Mouse (Mus musculus): ENCODE measurements around the gene Pias3. TPM values are rescaled to one million over a fixed set of nuclear protein-coding genes. Genes with fewer than 3 reads are reported as not detected.
"Not testable (repeated sequence)": the region's sequence is repeated elsewhere in the genome, so short reads cannot be mapped to it uniquely, and the experiment has no call there.

Pias3 gene
- polyA plus RNA-seq, 1 experiment from 2014 or later: 48.3 TPM

GRCm38 (mm10) chr3:96674442-96674841, 21.7 kb upstream of the Pias3 start:
- Histone ChIP-seq H3K27me3 (ENCODE audit: insufficient read depth, poor library complexity, severe bottlenecking) (peaks cover 37% of the 10 kb centered on the region), H3K4me1 (replicated peaks) (peaks cover 27% of the 10 kb centered on the region), H3K36me3 (no peaks in the 10 kb centered on the region), H3K4me3 (no peak overlapping the region), H3K27ac (no peak overlapping the region), H3K9me3 (no peaks in the 10 kb centered on the region)
- DNase-seq (ENCODE audit: low spot score): peak; percentile 25
- WGBS: 50% methylated on average over 8 of the region's 8 CpGs

- DNase-seq (ENCODE audit: low spot score): no peak
- Histone ChIP-seq H3K36me3 (no peaks in the 10 kb centered on the region), H3K9me3 (no peaks in the 10 kb centered on the region), H3K27me3 (ENCODE audit: insufficient read depth, poor library complexity, severe bottlenecking) (peaks cover 44% of the 10 kb centered on the region), H3K27ac (no peak overlapping the region), H3K4me3 (no peak overlapping the region), H3K4me1 (replicated peaks) (peaks cover 25% of the 10 kb centered on the region)
- 88% methylated on average over 3 of the region's 3 CpGs for WGBS
These were observed 21.0 kb upstream of the Pias3 start for GRCm38 (mm10) chr3:96675171-96675570.

DNA sequence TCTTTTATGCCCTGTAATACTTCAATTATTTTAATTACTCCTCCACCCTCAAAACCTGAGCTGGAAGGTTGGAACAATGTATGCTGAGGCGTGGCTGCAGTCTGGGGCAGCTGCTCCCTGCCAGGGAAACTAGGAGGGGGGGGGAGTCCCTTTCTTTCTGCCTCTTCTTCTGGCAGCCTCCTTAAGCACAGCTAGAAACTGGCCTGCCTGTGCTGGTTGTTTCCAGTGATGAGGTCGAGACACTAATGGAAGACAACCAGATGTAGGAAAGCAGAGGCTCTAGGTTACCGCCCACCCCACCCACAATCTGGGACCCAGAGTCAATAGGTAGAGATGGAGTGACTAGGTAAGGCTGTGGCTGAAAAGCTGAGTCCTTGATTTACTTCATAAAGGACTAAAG, 20.5 kb upstream of the Pias3 start:
- Histone ChIP-seq H3K4me3 (no peak overlapping the region), H3K9me3 (no peaks in the 10 kb centered on the region), H3K4me1 (replicated peaks) (peaks cover 25% of the 10 kb centered on the region), H3K36me3 (no peaks in the 10 kb centered on the region), H3K27ac (no peak overlapping the region), H3K27me3 (ENCODE audit: insufficient read depth, poor library complexity, severe bottlenecking) (peaks cover 44% of the 10 kb centered on the region)
- no peak for DNase-seq (ENCODE audit: low spot score)
- 36% methylated on average over 3 of the region's 3 CpGs for WGBS

DNA sequence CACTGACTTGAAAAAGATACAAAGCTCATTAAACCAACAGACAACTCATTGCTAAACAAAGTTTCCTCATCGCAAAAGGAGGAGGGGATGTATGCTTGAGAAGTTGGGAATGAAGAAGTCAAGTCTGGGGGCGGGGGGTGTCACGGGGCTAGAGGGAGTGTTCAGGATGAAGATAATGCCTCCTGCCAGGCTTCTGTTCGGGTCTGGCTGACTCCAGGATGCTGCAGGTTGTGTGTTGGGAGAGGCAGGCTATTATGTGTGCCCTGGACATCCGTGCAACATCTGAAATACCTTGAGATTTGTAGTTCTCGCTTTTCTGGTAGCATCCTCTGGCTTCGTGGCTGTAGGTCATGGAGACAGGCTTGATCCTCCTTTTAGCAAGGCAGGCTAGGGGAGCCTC, 17.7 kb upstream of the Pias3 start:
- Histone ChIP-seq H3K27me3 (ENCODE audit: insufficient read depth, poor library complexity, severe bottlenecking) (peaks cover 48% of the 10 kb centered on the region), H3K4me1 (replicated peaks) (peaks cover 26% of the 10 kb centered on the region), H3K36me3 (no peaks in the 10 kb centered on the region), H3K4me3 (no peak overlapping the region), H3K9me3 (no peaks in the 10 kb centered on the region), H3K27ac (no peak overlapping the region)
- WGBS: 59% methylated on average over 7 of the region's 7 CpGs
- no peak for DNase-seq (ENCODE audit: low spot score)

DNA sequence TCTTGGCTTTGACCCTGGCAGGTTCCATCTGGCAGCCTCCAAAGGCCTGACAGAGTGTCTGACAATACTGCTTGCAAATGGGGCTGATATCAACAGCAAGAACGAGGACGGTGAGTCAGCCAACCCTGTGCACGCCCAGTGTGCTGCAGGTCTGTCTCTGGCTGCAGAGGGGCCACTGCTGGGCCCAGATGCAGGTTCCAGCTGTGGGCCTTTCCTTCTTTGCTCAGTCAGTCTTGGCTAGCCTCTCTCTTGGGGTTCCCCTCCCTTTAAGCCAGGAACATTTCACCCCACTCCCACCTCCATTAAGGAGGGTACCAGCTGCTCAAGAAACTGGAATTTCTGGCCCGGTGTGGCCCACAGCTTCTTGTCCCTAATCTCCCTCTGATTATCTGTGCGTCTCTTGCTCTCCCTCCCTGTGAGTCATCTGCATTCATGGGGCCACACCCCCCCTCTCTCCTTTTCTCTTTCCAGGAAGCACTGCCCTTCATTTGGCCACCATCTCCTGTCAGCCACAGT, 17.0 kb upstream of the Pias3 start:
- 23% methylated on average over 5 of the region's 5 CpGs for WGBS
- Histone ChIP-seq H3K4me3 (no peak overlapping the region), H3K9me3 (no peaks in the 10 kb centered on the region), H3K27ac (no peak overlapping the region), H3K4me1 (replicated peaks) (peaks cover 33% of the 10 kb centered on the region), H3K27me3 (ENCODE audit: insufficient read depth, poor library complexity, severe bottlenecking) (peaks cover 55% of the 10 kb centered on the region), H3K36me3 (no peaks in the 10 kb centered on the region)
- DNase-seq (ENCODE audit: low spot score): no peak

DNA sequence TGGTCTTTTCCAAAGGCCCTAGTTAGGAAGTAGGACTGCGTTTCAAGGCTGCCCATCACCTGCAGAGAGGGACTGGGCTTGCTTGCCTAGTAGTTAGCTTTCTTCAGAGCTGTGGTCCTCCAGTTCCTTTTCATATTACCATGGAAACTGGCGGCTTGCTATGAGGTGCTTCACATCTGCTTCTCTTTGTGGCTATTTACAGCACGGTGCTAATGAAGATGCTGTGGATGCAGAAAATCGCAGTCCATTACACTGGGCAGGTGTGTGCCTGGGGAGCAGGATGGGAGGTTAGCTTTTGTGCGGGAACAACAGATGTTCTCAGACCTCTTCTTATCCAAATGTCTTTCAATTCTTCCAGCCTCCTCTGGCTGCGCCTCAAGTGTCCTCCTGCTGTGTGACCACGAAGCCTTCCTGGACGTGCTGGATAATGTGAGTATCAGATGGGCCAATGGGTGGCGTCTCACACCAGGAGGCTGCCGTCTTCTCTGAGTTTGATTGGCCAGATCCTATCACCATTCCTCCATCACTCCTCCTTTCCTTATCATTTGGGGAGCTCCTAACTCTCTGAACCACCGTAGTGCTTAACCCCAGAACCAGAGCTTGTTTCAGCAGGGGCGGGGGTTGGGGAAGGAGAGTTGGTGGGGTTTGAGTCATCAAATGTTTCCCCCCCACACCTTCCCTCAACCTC, 15.8 kb upstream of the Pias3 start:
- 18% methylated on average over 12 of the region's 12 CpGs for WGBS
- H3K9me3 ChIP-seq: no peaks in the 10 kb centered on the region
- DNase-seq (ENCODE audit: low spot score): no peak
- H3K27me3 ChIP-seq (ENCODE audit: insufficient read depth, poor library complexity, severe bottlenecking): peaks cover 67% of the 10 kb centered on the region
- no peak overlapping the region for H3K4me3 ChIP-seq
- peaks cover 35% of the 10 kb centered on the region for H3K4me1 ChIP-seq (replicated peaks)
- H3K36me3 ChIP-seq: no peaks in the 10 kb centered on the region
- no peak overlapping the region for H3K27ac ChIP-seq

- Histone ChIP-seq H3K27me3 (ENCODE audit: insufficient read depth, poor library complexity, severe bottlenecking) (peaks cover 67% of the 10 kb centered on the region), H3K9me3 (no peaks in the 10 kb centered on the region), H3K4me3 (no peak overlapping the region), H3K27ac (no peak overlapping the region), H3K4me1 (replicated peaks) (peaks cover 29% of the 10 kb centered on the region), H3K36me3 (no peaks in the 10 kb centered on the region)
- DNase-seq (ENCODE audit: low spot score): no peak
- WGBS: 83% methylated on average over 3 of the region's 3 CpGs
These were observed 12.7 kb upstream of the Pias3 start for GRCm38 (mm10) chr3:96683496-96683895.

- Histone ChIP-seq H3K4me1 (replicated peaks) (peaks cover 32% of the 10 kb centered on the region), H3K27me3 (ENCODE audit: insufficient read depth, poor library complexity, severe bottlenecking) (peaks cover 62% of the 10 kb centered on the region), H3K9me3 (no peaks in the 10 kb centered on the region), H3K36me3 (no peaks in the 10 kb centered on the region), H3K4me3 (peak overlapping the region; percentile 41), H3K27ac (no peak overlapping the region)
- no peak for DNase-seq (ENCODE audit: low spot score)
- 53% methylated on average over 17 of the region's 17 CpGs for WGBS
These were observed 11.9 kb upstream of the Pias3 start for GRCm38 (mm10) chr3:96684151-96684821.

GRCm38 (mm10) chr3:96684822-96685156, 11.4 kb upstream of the Pias3 start:
- peak; percentile 23 for DNase-seq (ENCODE audit: low spot score)
- peaks cover 62% of the 10 kb centered on the region for H3K27me3 ChIP-seq (ENCODE audit: insufficient read depth, poor library complexity, severe bottlenecking)
- H3K4me1 ChIP-seq (replicated peaks): peaks cover 33% of the 10 kb centered on the region
- H3K9me3 ChIP-seq: no peaks in the 10 kb centered on the region
- 38% methylated on average over 28 of the region's 28 CpGs for WGBS
- peak overlapping the region; percentile 41 for H3K4me3 ChIP-seq
- H3K27ac ChIP-seq: no peak overlapping the region
- H3K36me3 ChIP-seq: no peaks in the 10 kb centered on the region

- not testable (repeated sequence) for H3K4me3 ChIP-seq; H3K36me3 ChIP-seq; DNase-seq (ENCODE audit: low spot score); H3K9me3 ChIP-seq; H3K27ac ChIP-seq
- WGBS: 96% methylated on average over 5 of the region's 5 CpGs
- Histone ChIP-seq H3K27me3 (ENCODE audit: insufficient read depth, poor library complexity, severe bottlenecking) (peaks cover 53% of the 10 kb centered on the region), H3K4me1 (replicated peaks) (peaks cover 32% of the 10 kb centered on the region)
These were observed 10.1 kb upstream of the Pias3 start for GRCm38 (mm10) chr3:96686057-96686456.

GRCm38 (mm10) chr3:96688854-96689253, 7.3 kb upstream of the Pias3 start:
- Histone ChIP-seq H3K4me1 (replicated peaks) (peaks cover 31% of the 10 kb centered on the region), H3K27ac (no peak overlapping the region), H3K9me3 (no peaks in the 10 kb centered on the region), H3K4me3 (no peak overlapping the region), H3K27me3 (ENCODE audit: insufficient read depth, poor library complexity, severe bottlenecking) (peaks cover 33% of the 10 kb centered on the region), H3K36me3 (no peaks in the 10 kb centered on the region)
- 85% methylated on average over 11 of the region's 11 CpGs for WGBS
- DNase-seq (ENCODE audit: low spot score): no peak

DNA sequence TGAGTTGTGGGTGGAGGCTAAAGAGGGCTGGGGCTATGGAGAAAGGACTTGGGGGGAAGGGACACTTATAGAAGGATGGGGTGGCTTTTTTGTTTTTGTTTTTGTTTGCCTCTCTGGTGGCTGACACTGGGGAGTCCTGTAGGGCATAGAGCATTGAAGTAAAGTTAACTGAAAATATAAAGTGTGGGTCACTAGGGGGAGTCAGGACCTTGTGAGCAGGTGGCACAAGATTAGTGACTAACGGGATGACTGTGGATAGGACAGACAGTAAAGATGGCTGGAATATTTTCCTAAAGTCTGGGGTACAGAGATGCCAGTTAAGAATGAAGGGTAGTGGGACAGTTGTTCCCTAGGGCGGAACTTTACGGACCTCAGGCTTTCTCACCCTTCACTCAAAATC, 5.9 kb upstream of the Pias3 start:
- no peak overlapping the region for H3K27ac ChIP-seq

DNA sequence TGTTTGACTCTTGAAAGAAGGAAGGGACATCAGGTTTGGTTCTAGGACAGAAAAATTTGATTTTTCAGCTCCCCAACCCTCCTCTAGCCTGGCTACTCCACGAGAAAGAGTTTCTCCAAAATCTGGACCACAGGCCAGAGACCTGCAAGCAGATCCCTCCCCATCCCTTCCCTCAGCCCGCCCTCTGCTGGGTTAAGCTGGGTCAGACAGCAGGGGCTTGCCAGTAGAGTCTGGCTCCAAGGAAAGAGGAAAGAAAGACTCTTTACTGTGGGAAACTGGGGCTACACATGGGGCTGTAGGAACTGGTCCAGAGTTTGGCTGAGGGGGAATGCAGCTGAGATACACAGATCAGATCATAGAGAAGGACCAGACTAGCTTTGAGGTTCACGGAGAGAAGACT, 3.7 kb upstream of the Pias3 start:
- peaks cover 11% of the 10 kb centered on the region; the same call in 1 of the 2 replicates for H3K27me3 ChIP-seq (ENCODE audit: insufficient read depth, poor library complexity, severe bottlenecking)
- no peak overlapping the region for H3K4me3 ChIP-seq
- 15% methylated on average over 3 of the region's 3 CpGs for WGBS
- peak; percentile 49 for DNase-seq (ENCODE audit: low spot score)
- H3K36me3 ChIP-seq: no peaks in the 10 kb centered on the region
- no peak overlapping the region for H3K27ac ChIP-seq
- H3K9me3 ChIP-seq: no peaks in the 10 kb centered on the region
- H3K4me1 ChIP-seq (replicated peaks): peaks cover 37% of the 10 kb centered on the region

More for the DNA sequence above, 5.9 kb upstream of the Pias3 start:
- Histone ChIP-seq H3K4me1 (replicated peaks) (peaks cover 21% of the 10 kb centered on the region), H3K9me3 (no peaks in the 10 kb centered on the region), H3K36me3 (no peaks in the 10 kb centered on the region), H3K27me3 (ENCODE audit: insufficient read depth, poor library complexity, severe bottlenecking) (peaks cover 19% of the 10 kb centered on the region), H3K4me3 (no peak overlapping the region)
- 50% methylated on average over 3 of the region's 3 CpGs for WGBS
- no peak for DNase-seq (ENCODE audit: low spot score)

Data from hindbrain, embryonic 10.5 days (tissue).